Mouse (Mus musculus) liver, embryonic 16.5 days (tissue): ENCODE results near the gene 4930404N11Rik. TPM values are rescaled to one million over a fixed set of nuclear protein-coding genes. Genes with fewer than 3 reads are reported as not detected.
A peak's percentile ranks its signal among the peaks of the same experiment; 100 is the strongest.

Experiments used
- ATAC-seq: fragments of 200-750 bp; cut with Nextera tagmentation; 2 replicates; pipeline ENCODE4 v1.8.0; 2017; ENCODE audit warnings: low read depth, mild to moderate bottlenecking, moderate number of reproducible peaks, moderate library complexity
- H3K27ac ChIP-seq: fragments of 300-500 bp; sonication (generic); 2 replicates; pipeline ENCODE4 v1.5.1; 2014; ENCODE audit warnings: mild to moderate bottlenecking, low read length
- H3K27me3 ChIP-seq: fragments of 300-500 bp; sonication (generic); 2 replicates; pipeline ENCODE4 v1.6.1; 2014; ENCODE audit warnings: low read depth, low read length, mixed read lengths; ENCODE audit not compliant: control insufficient read depth, insufficient read depth
- H3K36me3 ChIP-seq: fragments of 300-500 bp; sonication (generic); 2 replicates; pipeline ENCODE4 v1.6.1; 2014; ENCODE audit warnings: mild to moderate bottlenecking; ENCODE audit not compliant: control insufficient read depth, insufficient read depth
- H3K4me1 ChIP-seq: fragments of 300-500 bp; sonication (generic); 2 replicates; pipeline ENCODE4 v1.6.1; 2014; ENCODE audit warnings: low read depth, low read length, mixed read lengths; ENCODE audit not compliant: control insufficient read depth
- H3K4me2 ChIP-seq: fragments of 300-500 bp; sonication (generic); 2 replicates; pipeline ENCODE4 v1.6.1; 2014; ENCODE audit warnings: low read depth, low read length, mixed read lengths
- H3K4me3 ChIP-seq: fragments of 300-500 bp; sonication (generic); 2 replicates; pipeline ENCODE4 v1.5.1; 2014; ENCODE audit warnings: low read depth, mild to moderate bottlenecking, low read length
- H3K9ac ChIP-seq: fragments of 300-500 bp; sonication (generic); 2 replicates; pipeline ENCODE4 v1.6.1; 2014; ENCODE audit warnings: low read depth, low read length
- H3K9me3 ChIP-seq: fragments of 300-500 bp; sonication (generic); replicated peaks from 2 replicates; pipeline ENCODE4 v1.6.1; 2016; ENCODE audit warnings: low read length; ENCODE audit not compliant: control insufficient read depth
- WGBS: fragments of 180-500 bp; shearing (Covaris S2); extraction: QIAGEN DNeasy Blood & Tissue Kit; methylation state at CpG from one replicate; pipeline ENCODE4 v1.1.7; 2014; ENCODE audit not compliant: insufficient replicate concordance; 5-methylcytosine and 5-hydroxymethylcytosine counted together
- polyA plus RNA-seq: library from polyadenylated mRNA; unstranded; fragments of >200 nt; fragmentation: Nextera tagmentation; extraction: Ambion mirVana; gene quantifications from 2 replicates; pipeline ENCODE4 v1.2.1, GENCODE M21; 2015

Gene 4930404N11Rik
- polyA plus RNA-seq, 1 experiment from 2014 or later = 2.5 TPM

DNA sequence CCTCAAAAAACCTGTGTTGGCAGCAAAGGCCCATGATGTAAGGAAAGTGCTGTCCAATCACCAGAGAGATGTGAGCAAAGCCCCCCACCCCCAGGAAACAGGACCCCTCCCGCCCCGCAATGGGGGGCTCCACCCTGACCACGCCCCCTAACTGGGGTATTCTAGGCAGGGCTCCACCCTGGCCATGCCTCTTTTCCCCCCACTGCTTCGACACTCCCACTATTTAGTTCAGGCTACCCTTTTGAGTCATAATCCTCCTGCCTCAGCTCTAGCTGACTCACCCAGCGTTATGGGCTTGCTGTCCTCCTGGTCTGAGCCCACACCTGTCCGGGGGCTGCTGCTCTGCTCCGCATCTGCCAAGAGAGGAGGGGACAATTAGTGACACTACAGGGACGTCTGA lies 43.7 kb upstream of the 4930404N11Rik start:
- no peaks in the 10 kb centered on the region for H3K9me3 ChIP-seq
- peak overlapping the region; percentile 63 for H3K27ac ChIP-seq
- 8% methylated on average over 8 of the region's 8 CpGs for WGBS
- no peak for ATAC-seq
- H3K4me3 ChIP-seq = no peak overlapping the region
- peaks cover 56% of the 10 kb centered on the region for H3K4me1 ChIP-seq
- H3K9ac ChIP-seq = no peak overlapping the region
- 0 out of 2 replicates have a peak overlapping the region, but pooled peaks have one; percentile 13 for H3K4me2 ChIP-seq
- peaks cover 36% of the 10 kb centered on the region for H3K27me3 ChIP-seq
- no peaks in the 10 kb centered on the region for H3K36me3 ChIP-seq

DNA sequence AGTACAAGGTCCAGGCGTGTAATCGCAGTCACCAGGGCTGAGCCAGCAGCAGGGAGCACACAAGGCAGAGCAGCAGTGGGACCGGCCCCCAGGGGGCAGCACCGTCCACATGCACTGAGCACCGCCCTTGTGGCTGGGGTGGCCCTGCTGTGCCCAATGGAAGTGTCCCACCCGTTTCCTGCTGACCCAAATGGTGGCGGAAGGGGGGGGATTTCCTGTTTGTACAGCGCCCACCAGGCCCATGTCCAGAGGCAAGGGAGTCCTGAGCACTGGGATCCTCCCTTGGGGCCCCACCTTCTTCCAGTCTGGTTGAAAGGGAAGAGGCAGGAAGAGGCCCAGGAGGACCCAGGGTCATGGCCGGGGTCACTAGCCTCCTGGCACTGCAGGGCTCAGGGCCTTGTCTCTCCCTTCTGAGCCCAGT lies 43.3 kb upstream of the 4930404N11Rik start:
- peaks cover 39% of the 10 kb centered on the region for H3K27me3 ChIP-seq
- no peak overlapping the region; the same call in 1 of the 2 replicates for H3K9ac ChIP-seq
- WGBS = 4% methylated on average over 9 of the region's 9 CpGs
- H3K4me3 ChIP-seq = no peak overlapping the region
- peaks cover 54% of the 10 kb centered on the region for H3K4me1 ChIP-seq
- H3K4me2 ChIP-seq = 0 out of 2 replicates have a peak overlapping the region, but pooled peaks have one; percentile 13
- H3K27ac ChIP-seq = peak overlapping the region; percentile 63
- peak; percentile 57 for ATAC-seq
- H3K9me3 ChIP-seq = no peaks in the 10 kb centered on the region
- no peaks in the 10 kb centered on the region for H3K36me3 ChIP-seq

DNA sequence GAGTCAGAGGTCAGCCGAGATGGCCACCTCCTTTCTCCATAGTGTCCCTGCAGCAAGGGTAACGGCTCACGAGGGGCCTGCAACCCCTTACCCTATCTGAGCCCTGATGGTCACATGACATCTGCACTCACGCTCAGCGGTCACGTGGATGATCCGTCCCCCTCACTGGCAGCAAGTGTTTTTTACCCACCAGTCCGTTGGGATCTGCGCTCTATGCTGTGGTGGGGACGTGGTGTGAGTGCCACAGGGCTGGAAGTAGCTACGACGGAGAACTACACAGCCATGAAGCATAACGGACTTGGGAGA lies 42.8 kb upstream of the 4930404N11Rik start:
- peak overlapping the region; percentile 63 for H3K27ac ChIP-seq
- no peak overlapping the region; the same call in 1 of the 2 replicates for H3K9ac ChIP-seq
- H3K4me1 ChIP-seq = peaks cover 50% of the 10 kb centered on the region
- no peak overlapping the region; the same call in 1 of the 2 replicates for H3K4me2 ChIP-seq
- no peak overlapping the region for H3K4me3 ChIP-seq
- WGBS = 26% methylated on average over 13 of the region's 13 CpGs
- no peak for ATAC-seq
- H3K9me3 ChIP-seq = no peaks in the 10 kb centered on the region
- H3K27me3 ChIP-seq = peaks cover 39% of the 10 kb centered on the region
- no peaks in the 10 kb centered on the region for H3K36me3 ChIP-seq

DNA sequence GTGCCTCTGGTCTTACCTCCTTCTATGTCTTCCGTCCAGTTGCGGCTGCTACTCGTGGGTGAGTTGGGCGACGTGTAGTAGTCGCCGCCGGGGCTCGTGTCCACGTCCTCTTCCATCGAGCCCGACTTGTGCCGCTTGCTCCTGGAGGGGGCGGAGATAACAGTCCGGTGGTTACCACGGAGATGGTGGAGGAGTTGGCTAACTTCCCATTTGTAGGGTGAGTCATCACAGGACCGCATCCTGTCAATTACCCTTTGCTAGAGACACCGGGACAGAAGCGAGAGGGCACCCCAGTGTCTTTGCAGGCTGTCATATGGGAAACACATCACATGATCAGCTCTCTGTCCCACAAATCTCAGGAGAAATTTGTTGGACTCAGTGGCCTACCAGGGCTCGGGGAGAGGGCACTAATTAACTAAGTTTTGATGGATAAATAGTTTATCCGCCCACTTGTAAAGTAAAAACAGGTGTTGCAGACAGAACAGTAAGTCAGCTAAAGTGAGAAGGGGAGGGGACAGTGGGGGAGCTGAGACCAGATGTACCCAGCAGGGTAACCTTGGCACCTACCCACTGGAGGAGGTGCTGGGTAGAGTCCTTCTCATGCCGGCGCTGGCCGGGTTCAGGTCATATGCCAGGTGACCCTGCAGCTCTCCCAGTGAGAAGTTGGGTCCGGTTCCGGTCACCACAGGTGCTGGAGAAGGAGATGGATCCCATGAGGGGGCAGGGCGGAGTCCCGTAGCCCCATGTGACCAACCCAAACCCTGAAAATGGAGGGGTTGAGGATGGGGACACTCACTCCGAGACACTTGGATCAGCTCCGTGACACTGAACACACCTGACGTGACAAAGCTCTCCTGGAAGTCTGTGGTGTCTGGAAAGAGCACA lies 42.2 kb upstream of the 4930404N11Rik start:
- Histone ChIP-seq H3K9ac (no peak overlapping the region; the same call in 1 of the 2 replicates), H3K27ac (peak overlapping the region; percentile 63), H3K4me3 (peak overlapping the region; percentile 40), H3K4me2 (peak overlapping the region; percentile 28), H3K36me3 (no peaks in the 10 kb centered on the region), H3K4me1 (peaks cover 45% of the 10 kb centered on the region), H3K27me3 (peaks cover 39% of the 10 kb centered on the region), H3K9me3 (no peaks in the 10 kb centered on the region)
- 20% methylated on average over 31 of the region's 31 CpGs for WGBS
- ATAC-seq = peak; percentile 39

DNA sequence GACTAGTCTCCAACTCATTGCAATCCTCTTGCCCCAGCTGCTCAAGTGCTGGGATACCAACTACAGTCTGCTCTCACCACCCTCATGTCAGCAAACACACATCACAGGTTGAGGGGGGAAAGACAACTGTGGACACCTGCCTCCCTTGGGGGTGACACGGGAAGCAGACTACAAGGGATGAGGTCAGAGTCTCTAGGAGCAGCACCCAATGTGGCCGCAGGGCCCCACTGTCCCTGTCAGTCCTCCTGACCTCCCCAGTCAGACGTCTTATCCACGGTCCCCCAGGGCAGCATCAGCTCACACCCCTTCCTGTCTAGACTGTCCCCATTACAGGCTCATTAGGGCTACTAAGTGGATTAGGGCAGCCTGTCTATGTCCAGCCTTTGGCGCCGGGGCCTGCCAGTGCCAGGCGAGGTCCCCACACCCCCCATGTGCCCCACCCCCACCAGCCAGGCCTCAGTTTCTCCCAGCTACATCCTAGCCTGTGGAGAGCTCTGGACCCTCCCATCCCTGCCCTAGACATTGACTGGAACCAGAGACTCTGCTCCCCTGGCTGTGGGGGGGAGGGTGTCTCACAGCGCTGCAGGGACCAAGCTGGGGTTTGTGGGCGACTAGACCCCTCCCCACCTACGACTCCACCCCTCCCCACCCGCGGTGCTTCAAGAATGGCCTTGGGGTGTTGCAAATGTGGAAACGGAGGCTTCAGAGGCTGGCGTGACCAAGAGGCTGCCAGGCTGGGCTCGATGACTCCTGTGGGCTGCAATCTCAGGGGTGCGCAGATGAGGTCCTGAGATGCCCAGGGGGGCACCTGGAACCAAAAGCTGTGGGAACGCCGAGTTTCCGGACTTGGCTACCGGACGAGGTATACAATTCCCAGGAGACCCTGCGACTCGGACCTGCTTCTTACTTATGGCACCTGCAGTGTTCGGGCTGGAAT lies 41.2 kb upstream of the 4930404N11Rik start:
- H3K27me3 ChIP-seq = peaks cover 39% of the 10 kb centered on the region
- H3K4me3 ChIP-seq = peak overlapping the region; percentile 40

DNA sequence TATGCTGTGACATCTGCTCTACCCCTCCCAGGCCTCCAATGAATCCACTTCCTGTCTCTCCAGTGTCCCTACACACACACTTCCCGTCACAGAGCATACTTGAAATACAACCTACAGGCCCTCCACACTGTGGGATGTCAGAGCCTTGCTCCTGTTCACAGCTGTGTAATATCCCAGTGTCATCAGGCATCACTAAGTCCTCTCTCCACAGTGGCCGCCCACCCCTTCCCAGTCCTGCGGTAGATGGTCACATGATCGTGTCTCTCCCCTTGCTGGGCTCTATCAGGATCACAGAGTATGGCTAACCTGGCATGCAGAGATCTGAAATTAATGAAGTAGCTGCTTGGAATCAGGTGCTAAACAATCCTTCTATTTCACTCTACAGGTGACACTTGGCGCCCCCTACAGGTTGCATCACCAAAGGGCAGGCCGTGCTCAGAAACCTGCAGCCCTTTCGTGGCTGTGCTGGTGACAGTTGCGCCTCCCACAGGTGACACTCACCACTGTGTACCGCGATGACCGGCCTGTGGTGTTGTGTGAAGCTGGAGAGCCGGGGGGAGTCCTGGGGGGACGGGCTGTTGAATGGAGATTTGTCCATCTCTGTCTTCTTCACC lies 40.1 kb upstream of the 4930404N11Rik start:
- Histone ChIP-seq H3K27ac (no peak overlapping the region), H3K4me3 (no peak overlapping the region), H3K9me3 (no peaks in the 10 kb centered on the region), H3K4me2 (no peak overlapping the region), H3K36me3 (no peaks in the 10 kb centered on the region), H3K9ac (no peak overlapping the region), H3K27me3 (peaks cover 39% of the 10 kb centered on the region), H3K4me1 (peaks cover 44% of the 10 kb centered on the region)
- 37% methylated on average over 13 of the region's 13 CpGs for WGBS
- ATAC-seq = no peak

More for the DNA sequence above, 41.2 kb upstream of the 4930404N11Rik start:
- H3K4me1 ChIP-seq = peaks cover 45% of the 10 kb centered on the region
- H3K27ac ChIP-seq = no peak overlapping the region
- no peak overlapping the region; the same call in 1 of the 2 replicates for H3K9ac ChIP-seq
- no peaks in the 10 kb centered on the region for H3K9me3 ChIP-seq
- H3K36me3 ChIP-seq = no peaks in the 10 kb centered on the region
- 21% methylated on average over 24 of the region's 24 CpGs for WGBS
- peak overlapping the region; percentile 28; the same call in 1 of the 2 replicates for H3K4me2 ChIP-seq
- ATAC-seq = no peak

DNA sequence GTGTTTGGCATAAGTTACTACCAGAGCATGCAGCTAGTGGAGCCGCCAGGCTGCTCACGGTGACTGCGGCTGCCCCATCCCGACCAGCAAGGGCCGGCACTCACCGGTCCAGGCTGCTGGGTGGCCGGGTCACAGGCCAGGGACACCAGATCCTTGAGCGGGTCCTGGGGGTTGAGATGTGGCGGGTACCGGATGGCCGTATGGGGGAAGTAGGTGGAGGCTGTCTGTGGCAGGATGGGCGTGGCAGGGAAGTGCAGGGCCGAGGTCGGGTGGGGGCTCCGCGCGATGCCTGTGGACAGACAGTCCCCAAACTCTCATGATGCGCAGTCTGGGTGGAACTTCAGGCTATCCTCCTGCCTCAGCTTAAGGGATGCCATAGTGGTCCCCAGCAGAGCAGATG lies 39.1 kb upstream of the 4930404N11Rik start:
- Histone ChIP-seq H3K4me3 (no peak overlapping the region), H3K4me1 (peaks cover 39% of the 10 kb centered on the region), H3K9ac (no peak overlapping the region), H3K36me3 (no peaks in the 10 kb centered on the region), H3K4me2 (peak overlapping the region; percentile 21; the same call in 1 of the 2 replicates), H3K9me3 (no peaks in the 10 kb centered on the region), H3K27me3 (peaks cover 39% of the 10 kb centered on the region), H3K27ac (no peak overlapping the region)
- WGBS = 26% methylated on average over 18 of the region's 18 CpGs
- ATAC-seq = no peak

DNA sequence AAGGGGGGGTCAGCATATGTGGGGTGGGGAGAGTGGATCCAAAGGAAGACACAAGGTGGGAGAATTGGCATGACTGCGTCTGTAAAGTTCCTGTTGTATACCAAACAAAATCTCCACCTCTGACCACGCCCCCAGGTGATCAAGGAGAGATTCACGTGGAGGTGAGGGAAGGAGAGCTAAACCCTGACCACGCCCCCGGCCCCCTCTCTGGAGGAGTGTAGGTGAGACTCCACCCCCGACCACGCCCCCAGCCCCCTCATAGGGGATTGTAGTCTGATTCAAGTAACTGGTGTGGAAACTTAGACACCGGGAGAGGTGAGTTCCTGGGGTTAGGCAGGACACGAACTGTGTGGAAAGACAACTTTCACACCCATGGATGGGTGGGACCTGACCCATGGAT lies 38.5 kb upstream of the 4930404N11Rik start:
- 33% methylated on average over 9 of the region's 9 CpGs for WGBS
- peaks cover 39% of the 10 kb centered on the region for H3K27me3 ChIP-seq
- no peaks in the 10 kb centered on the region for H3K9me3 ChIP-seq
- no peaks in the 10 kb centered on the region for H3K36me3 ChIP-seq
- ATAC-seq = no peak
- H3K4me3 ChIP-seq = no peak overlapping the region
- no peak overlapping the region for H3K4me2 ChIP-seq
- H3K27ac ChIP-seq = no peak overlapping the region
- H3K4me1 ChIP-seq = peaks cover 33% of the 10 kb centered on the region
- H3K9ac ChIP-seq = no peak overlapping the region
